Mouse (Mus musculus) lung, postnatal 36 days (tissue): ENCODE measurements around the gene Mapk8ip2.

Experiments used
- DNase-seq: peaks from one replicate; pipeline ENCODE4 v3.0.0; 2022; ENCODE audit warnings: mixed read lengths

Mapk8ip2 gene

DNA sequence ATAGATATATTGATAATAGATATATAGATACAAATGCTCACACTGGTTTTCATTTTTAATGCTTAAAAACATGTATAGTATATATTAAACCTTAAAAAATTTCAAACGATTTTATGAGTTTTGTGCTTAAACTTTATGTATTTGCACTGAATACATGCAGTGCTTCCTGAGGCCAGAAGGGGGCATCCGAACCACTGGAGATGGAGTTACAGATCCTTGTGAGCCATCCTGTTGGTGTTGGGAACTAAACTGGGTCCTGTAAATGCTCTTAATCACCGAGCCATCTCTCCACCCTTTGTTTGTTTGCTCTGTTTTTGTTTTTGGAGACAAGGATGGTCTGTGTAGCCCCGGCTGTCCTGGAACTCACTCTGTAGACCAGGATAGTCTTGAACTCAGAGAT is 41.3 kb downstream of the Mapk8ip2 start:
- DNase-seq = no peak

- no peak for DNase-seq
These were observed 42.4 kb downstream of the Mapk8ip2 start for GRCm38 (mm10) chr15:89496131-89496530.

GRCm38 (mm10) chr15:89496841-89497240 is 43.1 kb downstream of the Mapk8ip2 start:
- no peak for DNase-seq

- peak; percentile 89 for DNase-seq
These were observed 43.8 kb downstream of the Mapk8ip2 start for GRCm38 (mm10) chr15:89497391-89498048.

DNA sequence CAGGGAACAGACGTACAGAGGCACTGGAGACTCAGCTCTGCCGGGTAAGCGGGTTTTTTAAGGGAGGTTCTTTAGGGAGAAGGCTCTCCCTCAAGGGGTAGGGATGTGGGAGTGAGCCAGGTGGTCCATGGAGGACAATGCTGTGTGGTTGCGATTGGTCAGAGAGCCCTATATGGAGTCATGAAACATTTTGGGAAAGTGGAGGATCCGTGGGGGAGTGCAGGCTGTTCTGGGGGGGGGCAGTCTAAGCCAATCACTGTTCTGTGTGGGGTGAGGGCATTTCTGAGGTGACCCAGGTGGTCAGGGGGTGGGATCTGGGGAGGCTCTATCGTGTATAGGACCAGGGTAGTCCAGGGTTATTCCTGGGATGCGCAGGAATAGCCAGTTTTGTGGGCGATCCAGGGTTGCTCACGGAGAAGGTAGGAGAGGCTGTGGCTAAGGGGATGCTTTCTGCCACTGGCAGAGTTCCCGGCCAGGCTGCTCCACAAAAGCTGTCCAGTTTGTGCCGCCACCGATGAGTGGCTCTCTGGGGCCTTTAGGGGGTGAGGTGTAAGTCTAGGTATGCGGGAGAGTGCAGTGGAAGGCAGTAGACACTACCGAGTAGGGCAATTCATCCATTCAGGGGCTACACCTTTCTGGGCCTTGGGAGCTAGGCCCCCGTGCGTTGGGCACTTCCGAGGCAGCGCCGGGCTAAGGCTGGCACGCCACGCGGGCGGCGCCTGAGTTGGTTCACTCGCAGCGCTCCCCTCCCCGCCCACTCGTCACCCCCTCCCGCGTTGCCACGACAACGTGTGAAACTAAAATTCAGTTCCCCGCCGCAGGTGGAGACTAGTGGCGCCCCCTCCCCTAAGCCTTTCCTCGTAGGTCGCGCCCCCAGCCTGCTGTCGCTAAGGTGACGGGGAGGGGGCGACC is 44.6 kb downstream of the Mapk8ip2 start:
- peak; percentile 59 for DNase-seq

- no peak for DNase-seq
These were observed 45.4 kb downstream of the Mapk8ip2 start, which contains the start of gene Shank3 for GRCm38 (mm10) chr15:89498961-89499688. TSS of gene Shank3 (plus strand) at chr15:89499623.

DNA sequence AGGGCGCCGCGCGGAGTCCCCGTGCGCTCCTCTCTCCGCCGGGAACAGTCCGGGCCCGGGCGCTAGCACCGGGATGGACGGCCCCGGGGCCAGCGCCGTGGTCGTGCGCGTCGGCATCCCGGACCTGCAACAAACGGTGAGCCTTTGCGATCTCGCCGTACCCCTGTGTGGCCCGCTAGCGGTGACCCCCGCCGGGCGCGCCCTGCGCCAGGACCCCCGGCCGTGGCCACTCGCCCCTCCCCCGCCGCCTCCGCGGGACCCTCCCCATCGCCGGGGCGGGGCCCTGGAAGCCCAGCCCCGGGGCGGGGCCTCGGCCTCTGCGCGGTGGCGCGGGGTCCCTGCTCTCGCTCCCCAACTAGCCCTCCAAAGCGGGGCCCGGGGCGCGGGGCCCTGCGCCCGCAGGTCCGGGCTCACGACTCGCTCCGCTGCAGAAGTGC is 46.1 kb downstream of the Mapk8ip2 start:
- DNase-seq = no peak

DNA sequence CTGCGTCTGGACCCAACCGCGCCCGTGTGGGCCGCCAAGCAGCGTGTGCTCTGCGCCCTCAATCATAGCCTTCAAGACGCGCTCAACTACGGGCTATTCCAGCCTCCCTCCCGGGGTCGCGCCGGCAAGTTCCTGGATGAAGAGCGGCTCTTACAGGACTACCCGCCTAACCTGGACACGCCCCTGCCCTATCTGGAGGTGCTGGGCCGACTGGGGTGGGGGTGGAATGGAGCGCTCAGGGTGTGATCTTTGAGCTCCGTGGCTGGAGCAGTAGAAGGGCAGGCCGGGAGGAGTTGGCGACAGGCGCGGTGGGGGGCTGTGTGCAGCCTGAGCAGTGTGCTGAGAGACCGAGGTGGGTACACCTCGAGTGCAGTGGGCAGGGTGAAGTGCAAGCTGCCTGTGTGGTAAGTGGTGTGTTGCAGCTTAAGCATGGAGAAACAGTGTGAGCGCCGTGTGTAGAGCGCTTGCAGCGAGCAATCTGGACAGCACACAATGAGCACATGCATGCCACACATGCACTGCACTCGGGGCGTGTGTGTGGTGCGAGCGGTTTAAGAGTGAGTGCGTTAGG is 46.6 kb downstream of the Mapk8ip2 start:
- DNase-seq = no peak

DNA sequence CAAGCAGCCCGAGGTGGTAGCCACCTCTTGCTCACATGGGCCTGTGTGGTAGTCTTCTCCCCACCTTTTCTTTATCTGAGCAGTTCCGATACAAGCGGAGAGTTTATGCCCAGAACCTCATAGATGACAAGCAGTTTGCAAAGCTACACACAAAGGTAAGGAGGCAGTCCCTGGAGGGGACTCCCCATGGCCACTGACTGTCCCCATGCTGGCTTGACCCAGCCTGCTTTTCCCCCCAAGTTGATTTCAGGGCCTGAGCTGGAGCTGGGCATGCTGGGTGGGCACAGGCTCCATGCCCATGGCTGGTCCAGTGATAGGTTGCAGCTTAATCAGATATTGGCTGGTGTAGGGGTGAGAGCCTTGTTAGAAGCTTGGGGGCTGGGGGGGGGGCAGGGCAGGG is 47.6 kb downstream of the Mapk8ip2 start:
- DNase-seq = no peak

DNA sequence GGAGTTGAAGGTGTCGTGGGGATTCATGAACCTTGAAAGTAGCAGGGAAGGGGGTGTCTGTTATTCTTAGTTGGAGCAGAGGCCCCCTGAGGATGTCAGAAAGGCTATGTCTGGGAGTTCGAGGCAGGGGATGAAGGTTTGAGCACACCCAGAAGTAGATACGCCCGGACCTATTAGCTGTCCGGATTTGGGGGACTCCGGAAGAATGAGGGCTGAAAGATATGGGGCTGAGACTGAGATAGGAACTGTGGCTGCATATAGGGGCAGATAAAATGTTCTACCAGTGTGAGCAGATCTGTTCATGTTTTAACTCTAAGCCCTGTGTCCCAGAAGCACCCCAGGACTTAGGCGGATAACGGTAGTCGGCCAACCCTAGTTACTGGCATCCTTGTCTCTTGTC is 51.1 kb downstream of the Mapk8ip2 start:
- no peak for DNase-seq

DNA sequence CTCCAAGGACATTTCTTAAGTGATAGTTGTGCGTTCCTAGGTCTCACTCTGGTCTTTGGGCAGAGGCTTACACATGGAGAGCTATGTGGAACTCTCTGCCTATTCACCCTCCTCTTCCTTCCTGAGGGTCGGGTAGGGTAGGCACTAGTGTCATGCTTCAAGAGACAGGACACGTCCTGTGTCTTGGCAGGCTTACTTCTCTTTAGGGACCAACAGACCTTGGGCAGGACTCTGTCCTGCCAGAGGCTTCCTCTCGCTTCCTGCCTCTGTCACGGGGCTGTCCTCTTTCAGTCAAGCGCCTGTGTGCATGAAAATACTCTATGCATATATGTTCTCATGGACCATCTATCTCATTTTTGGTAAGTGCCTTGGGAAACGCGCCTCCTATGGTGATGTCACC is 54.0 kb downstream of the Mapk8ip2 start:
- DNase-seq = peak; percentile 52

DNA sequence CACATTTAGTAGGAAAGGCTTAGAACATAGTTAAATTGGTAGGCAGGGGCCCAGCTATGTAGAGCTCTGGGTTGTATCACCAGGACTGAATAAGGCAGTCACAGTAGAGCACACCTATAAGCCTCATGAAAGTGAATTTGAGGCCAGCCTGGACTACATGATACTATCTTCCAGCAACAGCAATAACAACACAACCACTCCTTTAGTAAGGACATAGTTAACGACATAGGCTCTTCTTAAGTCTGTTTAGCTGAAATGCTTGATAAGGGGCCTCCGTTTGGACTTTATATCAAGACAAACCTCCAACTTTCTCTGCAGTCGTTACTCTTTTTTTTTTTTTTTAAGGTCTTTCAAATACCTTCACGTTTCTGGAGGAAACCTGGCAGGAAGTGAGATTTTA is 59.0 kb downstream of the Mapk8ip2 start:
- no peak for DNase-seq
